Mouse (Mus musculus): Measurements from ENCODE around the gene Memo1. TPM values are rescaled to one million over a fixed set of nuclear protein-coding genes. Genes with fewer than 3 reads are reported as not detected.

Memo1 gene
- total RNA-seq, 2 experiments from 2014 or later = 76.5 to 101 TPM

GRCm38 (mm10) chr17:74159443-74159894 lies 135.9 kb downstream of the Memo1 start:
- DNase-seq (ENCODE audit: low spot score in 2 of 2) = peak; percentile 36 to 45

GRCm38 (mm10) chr17:74158161-74158560 lies 137.2 kb downstream of the Memo1 start:
- no peak for DNase-seq (ENCODE audit: low spot score in 2 of 2)

Other genes starting within 250 kb of the Memo1 start
- 1,000 to 10,000 TPM in 1 of 2 experiments, 100 to 1,000 TPM in 1; 233 to 1,450 TPM for gene Srd5a2, start 247.6 kb downstream of the Memo1 start, total RNA-seq (2021)
- 10 to 100 TPM; 70.1 to 77.2 TPM for gene Dpy30, start 28.4 kb upstream of the Memo1 start, total RNA-seq (2021)
- 10 to 100 TPM; 28.6 to 30.5 TPM for gene Spast, start 43.5 kb upstream of the Memo1 start, total RNA-seq (2021)
- 10 to 100 TPM; 24.4 to 24.9 TPM for gene Slc30a6, start 100.1 kb upstream of the Memo1 start, total RNA-seq (2021)
- gene Nlrc4, start 163.6 kb upstream of the Memo1 start, total RNA-seq (2021) = under 1 TPM; 0.36 to 0.58 TPM
- 100 to 1,000 TPM; 105 to 120 TPM for gene Yipf4, start 194.0 kb upstream of the Memo1 start, total RNA-seq (2021)
- gene Birc6, start 232.8 kb upstream of the Memo1 start, total RNA-seq (2021) = 10 to 100 TPM; 93.5 to 99.0 TPM

All from adrenal gland, adult 18-20 months (tissue).